Mouse (Mus musculus) right cerebral cortex, postnatal 10 days (tissue): Measurements from ENCODE around the gene Tsc22d2.

Source experiments
- DNase-seq, 2 experiments: peaks; one replicate each; pipeline ENCODE4 v3.0.0; 2021; ENCODE audit warnings: low spot score in 2 of 2

Tsc22d2 gene

DNA sequence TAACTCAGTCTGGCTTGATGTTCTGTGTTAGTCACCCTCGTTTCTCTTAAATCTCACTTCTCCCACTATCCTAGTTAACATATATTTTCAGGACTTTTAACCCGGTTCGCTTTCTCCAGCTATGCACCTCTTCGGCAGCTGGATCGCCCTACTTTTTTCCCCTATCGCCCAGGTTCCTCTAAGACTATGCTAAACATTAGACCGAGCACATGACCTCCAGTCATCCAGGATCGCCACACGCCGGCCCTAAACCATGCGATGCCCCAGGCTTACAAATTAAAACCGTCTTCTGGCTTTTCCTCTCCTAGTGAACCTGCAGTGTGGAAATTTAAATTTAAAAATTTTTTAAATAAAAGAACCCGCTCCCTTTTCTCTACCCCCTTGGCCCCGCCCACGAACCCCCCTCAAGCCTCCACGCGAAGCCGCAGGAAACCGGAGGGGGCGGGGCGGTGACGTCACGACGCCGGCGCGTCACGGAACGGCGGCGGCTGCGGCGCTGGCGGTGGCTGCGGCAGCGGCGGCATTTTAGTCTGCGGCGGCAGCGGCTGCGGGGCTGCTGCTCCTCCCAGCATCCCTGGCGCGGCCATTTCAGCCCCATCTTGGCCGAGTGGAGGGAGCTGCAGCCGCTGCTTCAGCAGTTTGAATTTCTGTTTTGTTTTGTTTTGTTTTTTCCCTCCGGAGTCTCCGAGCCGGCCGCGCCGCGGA lies at the start of gene Tsc22d2:
TSS of gene Tsc22d2 (plus strand) at position 482 of the 705 bp plus-strand sequence.
- peak; percentile 96 to 98 for DNase-seq

DNA sequence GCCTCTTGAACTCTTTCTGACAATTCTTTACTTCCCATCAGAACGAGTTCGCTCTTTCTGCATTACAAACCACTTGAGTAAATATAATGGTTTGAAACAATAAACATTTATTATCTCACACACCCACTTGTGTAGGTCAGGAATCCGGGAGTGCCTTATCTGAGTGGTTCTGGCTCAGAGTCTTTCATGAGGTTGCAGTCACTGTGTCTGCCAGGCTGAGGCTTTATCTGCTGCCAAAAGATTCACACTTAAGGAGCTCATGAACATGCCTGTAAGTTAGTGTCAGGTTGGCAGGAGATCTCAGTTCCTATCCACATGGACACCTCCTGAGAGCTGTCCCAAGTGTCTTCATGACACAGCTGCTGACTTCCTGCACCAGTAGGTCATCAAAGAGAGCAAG lies 47.8 kb upstream of the Tsc22d2 start:
- DNase-seq: no peak

DNA sequence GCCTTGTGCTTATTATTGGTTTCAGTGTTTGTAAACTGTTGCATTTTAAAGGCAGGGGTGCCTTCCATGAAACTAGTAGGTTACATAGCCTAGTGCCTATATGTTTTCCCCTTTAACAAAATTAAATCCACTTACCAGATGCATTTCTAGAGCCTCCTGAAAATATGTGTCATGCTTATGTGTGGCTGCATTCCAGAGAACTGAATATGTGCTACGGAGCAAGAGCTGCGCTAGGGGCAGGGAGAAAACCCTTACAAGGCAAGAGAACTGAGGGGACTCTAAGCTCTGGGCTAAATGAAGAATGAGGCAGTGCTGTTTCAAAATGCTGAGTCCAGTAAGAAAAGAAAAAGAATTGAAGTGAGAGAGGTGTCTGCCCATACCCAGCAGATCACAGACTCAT lies 43.7 kb upstream of the Tsc22d2 start:
- no peak for DNase-seq

DNA sequence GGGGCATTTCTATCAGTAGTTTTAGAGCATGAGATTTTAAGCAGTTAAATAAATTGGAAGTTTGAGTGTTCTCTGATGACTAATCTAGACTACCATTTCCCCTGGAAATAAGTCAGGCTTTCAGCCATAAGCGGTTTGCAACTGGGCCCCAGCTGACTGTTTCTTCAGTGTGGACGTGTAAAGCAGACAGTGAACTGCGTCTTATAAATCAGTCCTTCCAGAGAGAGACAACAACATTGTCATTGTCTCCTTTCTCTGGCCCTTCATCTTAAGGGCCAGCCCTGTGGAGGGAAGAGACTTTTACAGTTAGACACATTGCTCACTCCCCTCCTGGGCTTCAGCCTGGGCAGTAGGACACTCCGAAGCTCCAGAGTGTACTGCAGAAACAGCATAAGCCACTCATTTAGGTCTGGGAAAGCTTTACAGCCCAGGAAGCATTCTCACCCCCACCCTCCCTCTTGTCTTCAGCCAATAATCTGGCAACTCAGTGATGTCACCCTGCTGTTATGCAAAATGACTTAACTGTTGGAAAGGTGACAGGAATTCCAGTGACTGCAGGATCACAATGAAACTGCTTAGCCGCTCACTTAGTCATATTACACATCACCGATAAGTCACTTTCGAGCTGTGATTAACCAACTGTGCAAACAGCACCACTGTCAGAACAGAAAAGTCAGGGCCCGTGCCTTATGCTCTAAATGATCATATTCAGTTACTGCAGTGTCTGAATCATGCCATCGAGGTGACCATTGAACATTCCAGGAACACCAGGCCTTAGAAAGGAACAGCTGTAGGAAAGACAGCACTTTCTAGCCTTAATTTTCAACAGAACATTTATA lies 42.2 kb upstream of the Tsc22d2 start:
- DNase-seq: peak in 1 of 2 experiments; percentile 21

DNA sequence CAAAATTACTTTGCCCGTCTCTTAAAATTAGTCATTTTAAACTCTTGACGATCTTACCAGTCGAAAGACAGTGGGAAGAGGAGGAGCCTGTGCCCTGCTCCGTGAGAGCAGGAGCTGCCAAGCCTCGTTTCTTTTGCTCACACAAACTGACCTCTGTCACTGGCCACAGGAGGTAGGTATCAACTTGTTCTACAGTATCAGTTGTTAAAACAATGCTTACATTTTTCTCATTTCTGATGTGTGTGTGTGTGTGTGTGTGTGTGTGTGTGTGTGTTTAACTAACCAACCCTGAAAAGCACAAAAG lies 41.7 kb upstream of the Tsc22d2 start:
- DNase-seq: no peak

DNA sequence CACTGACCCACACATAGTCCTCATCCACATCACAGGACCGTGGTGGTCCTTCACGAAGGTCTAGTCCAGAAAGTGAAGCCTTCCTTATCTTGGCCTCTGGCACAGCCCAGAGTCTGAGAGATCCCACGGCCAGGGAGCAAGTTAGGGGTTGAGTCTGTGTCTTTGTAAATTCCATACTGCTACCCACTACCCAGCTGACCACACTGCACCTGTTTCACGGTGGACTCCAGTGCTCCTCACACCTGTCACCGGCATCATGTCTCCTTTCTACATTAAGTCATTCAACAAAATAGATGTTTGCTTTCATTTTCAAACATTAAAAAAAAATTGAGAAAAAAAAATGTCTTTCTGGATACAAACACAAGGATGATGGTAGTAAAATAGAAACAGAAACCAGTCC lies 40.2 kb upstream of the Tsc22d2 start:
- DNase-seq: no peak

DNA sequence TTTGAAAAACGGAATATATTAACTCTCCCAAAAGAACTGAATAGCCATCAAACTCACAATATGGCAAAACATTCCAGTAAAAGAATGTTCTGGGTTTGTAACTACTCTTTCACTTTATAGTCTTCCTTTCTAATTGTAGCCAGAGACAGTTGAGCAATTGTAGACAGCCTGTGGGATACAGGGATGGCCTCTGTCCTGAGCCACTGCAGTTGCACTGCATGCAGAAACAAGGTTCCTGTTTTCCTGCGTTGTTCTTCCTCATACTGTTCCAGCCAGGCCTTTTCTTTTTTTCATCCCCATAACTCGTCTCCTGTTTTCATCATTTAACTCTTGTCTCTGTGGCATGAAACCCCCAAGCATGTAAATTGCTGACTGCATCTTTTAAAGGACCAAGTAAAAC lies 37.8 kb upstream of the Tsc22d2 start:
- DNase-seq: no peak

DNA sequence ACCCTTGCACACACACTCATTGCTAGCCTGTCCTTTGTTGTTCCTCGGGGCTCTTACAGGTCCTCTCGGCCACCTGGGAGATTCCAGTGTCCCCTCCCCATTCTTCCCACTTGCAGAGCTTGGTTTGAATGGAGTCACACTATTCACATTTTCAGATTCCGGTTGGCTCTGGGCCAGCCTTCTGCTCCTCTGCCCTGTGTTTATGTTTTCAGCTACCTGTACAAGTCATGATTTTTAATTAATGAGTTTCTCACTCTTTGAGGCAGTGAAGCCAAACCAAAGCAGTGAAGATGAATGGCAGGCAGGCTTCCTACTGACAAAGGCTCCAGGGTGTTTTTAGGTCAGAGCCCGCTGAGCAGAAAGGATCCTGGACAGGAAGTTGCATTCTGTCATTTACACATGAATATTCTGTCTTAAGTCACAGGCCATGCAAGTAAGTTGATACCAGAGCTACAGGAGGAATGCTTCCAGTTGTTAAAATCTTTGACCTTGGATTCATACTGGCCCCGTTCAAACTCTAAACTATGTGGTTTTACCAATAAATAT lies 36.9 kb upstream of the Tsc22d2 start:
- no peak for DNase-seq

DNA sequence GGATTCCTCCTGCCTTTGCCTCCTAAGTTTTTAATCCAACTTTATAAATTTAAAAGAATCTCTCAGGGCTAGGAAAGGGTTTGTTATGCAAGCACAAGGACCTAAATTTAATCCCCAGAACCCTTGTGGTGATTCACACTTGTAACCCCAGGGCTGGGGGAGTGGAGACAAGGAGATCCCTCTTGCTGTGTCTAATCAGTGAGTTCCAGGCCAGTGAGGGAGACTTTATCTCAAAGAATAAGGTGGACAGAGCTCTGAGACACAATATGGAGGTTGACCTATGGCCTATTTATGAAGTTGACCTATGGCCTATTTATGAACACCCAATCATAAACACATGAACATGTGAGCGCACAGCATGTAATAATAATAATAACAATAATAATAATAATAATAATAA lies 31.8 kb upstream of the Tsc22d2 start:
- DNase-seq: no peak

DNA sequence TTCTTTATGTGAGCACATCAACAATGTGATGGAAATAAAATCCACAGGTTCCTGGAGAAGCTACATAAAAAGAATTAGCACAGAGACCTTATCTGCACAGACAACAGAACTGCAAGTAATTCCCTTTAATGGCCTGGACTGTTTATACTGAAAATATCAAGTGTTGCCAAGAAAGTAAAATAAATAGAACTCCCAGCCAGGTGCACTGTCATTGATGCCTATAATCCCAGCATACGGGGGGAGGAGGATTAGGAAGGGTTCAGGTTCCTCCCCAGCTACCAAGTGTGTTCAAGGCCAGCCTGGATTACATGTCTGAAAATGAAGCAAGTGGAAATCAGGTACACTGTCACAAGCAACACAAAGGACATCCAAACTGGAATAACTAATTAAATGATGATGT lies 29.5 kb upstream of the Tsc22d2 start:
- DNase-seq: no peak

DNA sequence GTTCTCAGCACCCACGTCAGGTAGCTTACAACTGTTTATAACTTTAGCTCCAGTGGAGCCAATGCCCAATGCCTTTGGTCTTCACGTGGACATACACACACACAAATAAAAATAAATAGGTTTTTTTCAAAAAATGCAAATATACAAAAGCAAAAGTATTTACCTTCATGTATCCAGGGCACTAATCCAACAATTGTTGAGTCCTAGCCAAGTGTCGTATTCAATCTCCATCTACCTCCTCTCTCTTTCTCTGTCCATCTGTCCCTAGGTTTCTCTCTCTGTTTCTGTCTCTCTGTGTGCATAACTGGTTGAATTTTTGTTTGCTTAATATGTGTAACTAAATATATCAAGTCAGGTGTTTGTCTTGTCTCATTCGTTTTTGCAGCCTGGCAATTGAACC lies 25.8 kb upstream of the Tsc22d2 start:
- DNase-seq: no peak

DNA sequence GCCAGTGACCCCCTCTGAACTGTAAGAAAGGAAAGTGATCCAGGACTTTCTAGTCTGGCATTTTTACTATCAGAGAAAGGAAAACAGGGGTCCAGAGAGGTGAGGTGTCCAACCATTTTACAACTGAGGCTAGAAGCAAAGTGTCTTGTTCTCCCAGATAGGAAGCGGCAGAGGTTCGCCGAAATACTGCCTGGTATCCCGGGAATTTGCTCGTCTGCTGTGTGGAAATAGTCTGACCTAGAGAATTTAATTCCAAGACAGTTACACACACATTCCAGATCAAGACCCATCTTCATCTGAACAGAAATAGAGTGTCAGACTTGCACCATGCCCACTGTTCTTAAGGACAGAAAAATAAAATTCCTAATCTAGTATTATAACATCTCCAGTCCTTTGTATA lies 16.0 kb upstream of the Tsc22d2 start:
- no peak for DNase-seq

DNA sequence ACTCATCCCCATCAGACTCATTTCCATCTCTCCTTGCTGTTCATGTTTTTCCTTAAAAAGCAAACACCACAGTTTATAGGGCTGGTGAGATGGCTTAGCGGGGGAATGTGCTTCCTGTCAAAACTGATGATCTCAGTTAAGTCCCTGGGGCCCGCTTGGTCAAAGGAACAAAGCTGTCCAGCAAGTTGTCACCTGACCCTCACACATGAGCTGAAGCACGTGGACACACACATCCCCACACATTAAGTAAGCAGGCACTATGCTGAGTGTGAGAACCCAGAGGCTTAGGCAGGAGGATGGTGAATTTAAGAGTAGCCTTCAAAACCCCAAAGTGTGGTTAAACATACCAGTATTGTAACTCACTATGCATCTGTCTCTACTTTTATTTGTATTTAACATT lies 14.6 kb upstream of the Tsc22d2 start:
- DNase-seq: no peak

DNA sequence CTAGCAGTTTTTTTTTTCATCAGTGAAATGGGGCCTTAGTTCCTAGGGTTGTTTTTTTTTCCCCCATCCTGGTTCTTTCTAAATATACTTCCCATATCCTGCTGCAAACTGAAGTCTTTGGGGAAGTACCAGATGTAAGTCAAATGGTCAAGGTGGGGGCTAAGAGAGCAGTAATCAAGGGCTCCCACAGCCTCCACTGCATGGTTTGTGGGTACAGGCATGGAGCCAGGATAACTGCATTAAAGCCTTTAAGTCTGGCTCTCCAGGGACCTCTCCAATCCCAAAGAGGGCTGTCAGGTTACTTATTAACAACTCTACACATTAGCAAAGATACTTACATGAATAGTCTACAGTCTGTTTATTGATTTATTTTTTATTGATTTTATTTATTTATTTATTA lies 2.8 kb upstream of the Tsc22d2 start:
- DNase-seq: no peak

DNA sequence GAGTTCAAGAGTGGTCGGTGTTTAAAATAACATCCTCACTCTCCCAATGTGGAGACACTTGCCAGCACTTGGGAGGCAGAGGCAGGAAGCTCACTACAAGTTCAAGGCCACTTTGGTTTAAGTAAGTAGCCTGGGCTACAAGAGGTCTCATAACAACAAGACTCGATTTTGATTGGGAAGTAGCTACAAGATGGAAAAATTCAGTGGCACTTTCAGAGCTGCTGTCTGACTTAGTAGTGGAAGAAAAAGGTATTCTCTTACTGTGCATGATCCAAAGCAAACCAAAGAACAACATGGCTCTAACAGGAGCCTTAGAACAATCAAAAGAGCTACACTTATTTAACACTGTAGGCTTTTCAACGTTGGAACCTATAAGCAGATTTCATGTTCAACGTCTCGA lies 844 bp upstream of the Tsc22d2 start:
- DNase-seq: no peak

DNA sequence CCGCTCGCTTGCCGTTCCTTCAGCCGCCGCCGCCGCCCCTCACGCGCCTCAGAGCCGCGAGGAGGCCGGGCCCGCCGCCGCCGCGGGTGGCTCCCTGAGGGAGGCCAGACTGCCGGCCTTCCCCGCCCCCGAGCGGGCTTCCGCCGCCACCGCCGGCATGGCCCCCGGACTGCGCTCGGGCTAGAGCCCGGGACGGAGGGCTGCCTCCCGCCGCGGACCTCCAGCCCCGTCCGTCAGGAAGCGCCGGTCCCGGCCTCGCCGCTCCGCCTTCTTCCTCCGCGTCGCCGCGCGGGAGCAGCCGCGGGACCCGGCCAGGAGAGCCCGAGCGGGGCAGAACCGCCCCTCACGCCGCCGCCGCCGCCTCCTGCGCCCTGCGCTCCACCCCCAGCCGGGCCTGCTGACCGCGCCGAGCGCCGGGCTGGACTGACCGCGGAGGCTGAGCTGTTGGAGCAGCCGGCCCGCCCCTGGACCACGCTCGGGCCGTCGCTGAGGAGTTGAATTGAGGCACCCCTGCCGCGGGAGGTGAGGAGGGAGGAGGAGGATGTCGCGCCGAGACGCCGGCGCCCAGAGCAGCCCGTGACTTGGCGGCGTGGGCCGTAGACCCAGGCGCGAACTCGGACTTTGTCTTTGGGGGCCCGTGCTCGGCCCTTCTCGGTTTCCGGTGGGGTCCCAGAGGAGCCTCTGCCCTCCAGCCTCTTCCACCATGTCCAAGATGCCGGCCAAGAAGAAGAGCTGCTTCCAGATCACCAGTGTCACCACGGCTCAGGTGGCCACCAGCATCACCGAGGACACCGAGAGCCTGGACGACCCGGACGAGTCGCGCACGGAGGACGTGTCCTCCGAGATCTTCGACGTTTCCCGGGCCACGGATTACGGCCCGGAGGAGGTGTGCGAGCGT lies 720 bp downstream of the Tsc22d2 start:
- DNase-seq: peak; percentile 74 to 76

DNA sequence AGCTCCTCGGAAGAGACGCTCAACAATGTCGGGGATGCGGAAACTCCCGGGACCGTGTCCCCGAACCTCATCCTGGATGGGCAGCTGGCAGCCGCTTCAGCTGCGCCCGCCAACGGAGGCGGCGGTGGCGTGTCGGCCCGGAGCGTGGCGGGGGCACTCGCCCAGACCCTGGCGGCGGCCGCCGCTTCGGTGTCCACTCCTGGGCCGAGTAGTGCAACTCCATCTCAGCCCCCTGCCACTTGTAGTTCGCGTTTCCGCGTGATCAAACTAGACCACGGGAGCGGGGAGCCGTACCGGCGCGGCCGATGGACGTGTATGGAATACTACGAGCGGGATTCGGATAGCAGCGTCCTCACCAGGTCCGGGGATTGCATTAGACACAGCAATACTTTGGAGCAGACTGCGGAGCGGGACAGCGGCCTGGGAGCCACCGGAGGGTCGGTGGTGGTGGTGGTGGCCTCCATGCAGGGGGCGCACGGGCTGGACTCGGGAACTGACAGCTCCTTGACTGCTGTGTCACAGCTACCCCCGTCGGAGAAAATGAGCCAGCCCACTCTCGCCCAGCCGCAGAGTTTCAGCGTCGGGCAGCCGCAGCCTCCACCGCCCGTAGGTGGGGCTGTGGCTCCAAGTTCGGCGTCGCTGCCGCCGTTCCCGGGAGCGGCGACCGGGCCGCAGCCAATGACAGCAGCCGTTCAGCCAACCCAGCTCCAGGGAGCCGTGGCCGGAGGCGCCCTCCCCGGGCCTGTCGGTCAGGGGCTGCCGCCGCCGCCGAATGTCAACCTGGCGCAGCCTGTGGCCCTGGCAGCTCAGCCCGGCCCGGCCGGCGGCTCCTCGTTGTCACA lies 1.6 kb downstream of the Tsc22d2 start:
- DNase-seq: peak; percentile 86 to 88

DNA sequence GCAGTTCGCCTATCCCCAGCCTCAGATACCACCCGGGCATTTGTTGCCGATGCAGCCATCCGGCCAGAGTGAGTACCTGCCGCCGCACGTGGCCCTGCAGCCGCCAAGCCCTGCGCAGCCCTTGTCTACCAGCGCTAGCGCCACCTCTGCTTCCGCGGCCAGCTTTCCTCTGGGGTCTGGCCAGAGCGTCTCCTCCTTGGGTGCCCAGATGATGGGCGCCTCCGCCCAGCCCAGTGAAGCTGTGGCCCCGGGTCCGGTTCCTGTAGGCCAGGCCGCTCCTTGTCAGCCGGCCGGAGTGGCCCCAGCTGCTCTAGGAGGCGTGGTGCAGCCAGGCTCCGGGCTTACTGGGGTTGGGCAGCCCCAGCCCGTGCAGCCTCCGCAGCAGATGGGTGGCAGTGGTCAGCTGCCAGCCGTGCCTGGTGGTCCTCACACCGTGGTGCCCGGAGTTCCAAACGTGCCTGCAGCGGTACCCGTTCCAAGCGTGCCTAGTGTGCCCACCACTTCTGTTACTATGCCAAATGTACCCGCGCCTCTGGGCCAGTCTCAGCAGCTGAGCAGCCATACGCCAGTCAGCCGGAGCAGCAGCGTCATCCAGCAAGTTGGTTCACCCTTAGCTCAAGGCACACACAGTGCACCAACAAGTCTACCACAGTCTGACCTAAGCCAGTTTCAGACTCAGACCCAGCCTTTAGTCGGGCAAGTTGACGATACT lies 2.4 kb downstream of the Tsc22d2 start:
- DNase-seq: peak; percentile 63 to 75

DNA sequence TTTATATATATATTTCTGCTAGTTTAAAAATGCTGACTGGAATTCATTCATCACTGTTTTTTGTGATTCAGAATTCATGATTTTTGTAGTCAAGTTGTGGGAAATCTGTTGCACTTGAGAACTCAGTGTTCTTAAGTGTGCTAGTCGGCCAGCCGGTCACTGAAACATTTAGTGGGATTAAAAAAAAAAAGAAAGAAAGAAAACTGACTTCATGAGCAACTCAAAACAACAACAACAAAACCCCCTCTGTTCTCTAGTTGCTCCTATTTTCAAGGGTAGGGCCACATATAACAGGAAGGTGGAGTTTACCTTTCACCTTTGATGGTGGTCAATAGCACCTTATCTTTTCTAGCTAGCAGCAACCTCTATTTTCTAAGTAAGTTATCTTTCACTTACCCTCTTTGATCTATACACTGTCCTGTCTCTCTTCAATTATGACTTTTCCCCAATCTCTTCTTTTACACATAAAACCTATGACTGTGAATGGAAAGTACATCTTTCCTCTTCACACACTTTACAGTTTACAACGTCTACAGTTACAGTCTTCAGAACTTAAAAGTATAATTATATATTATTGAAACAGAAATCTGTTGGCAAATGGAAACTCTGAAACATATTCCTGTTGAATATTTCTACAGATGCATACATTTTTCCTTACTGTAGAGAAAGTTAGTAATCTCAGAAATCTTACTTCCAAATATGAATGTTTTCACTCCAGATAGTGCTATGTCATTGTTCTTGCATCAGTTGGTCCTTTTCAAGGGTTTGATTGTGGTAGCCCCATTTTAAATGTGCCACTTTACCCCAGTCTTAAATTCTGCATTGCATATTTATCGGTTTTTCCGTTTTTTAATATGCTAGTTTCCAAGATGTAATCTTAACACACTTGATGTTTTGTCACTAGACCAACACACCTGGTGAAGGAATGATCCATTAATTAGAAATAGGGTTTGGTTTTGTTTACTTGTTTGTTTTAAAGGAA lies 4.5 kb downstream of the Tsc22d2 start:
- DNase-seq: no peak
